Mouse (Mus musculus): ENCODE results near the gene Ogdhl.

- TF ChIP-seq GATA1 (IDR thresholded peaks at IDR 0.05; ENCODE audit: low read length) (no peak), TAL1 (IDR thresholded peaks at IDR 0.05; ENCODE audit: low read length) (no peak)
Observed at GRCm38 (mm10) chr14:32344694-32345093, 22.9 kb downstream of the Ogdhl start.

All from erythroblast, embryonic 14.5 days (primary cell).